Mouse (Mus musculus) myocyte (in vitro differentiated cells): ENCODE measurements at regions not wholly inside any gene's neighbourhood (a gene's known extent, or its start where the extent isn't known, plus 50 kb on each side); places are given as distances from the start of the nearest gene placed in this dataset.

Experiments
- MAX ChIP-seq: IDR thresholded peaks from one replicate; pipeline ENCODE4 v1.6.1; 2011; ENCODE audit warnings: low read depth, mild to moderate bottlenecking, control low read depth
- POLR2A ChIP-seq: IDR thresholded peaks from one replicate; pipeline ENCODE4 v1.6.1; 2011; ENCODE audit warnings: low read depth, mild to moderate bottlenecking, control low read depth, moderate library complexity; ENCODE audit not compliant: insufficient read length
- SRF ChIP-seq: IDR thresholded peaks from one replicate; pipeline ENCODE4 v1.6.1; 2011; ENCODE audit warnings: low read depth; ENCODE audit not compliant: control insufficient read depth, insufficient read length
- TCF12 ChIP-seq: IDR thresholded peaks from one replicate; pipeline ENCODE4 v1.6.1; 2011; ENCODE audit warnings: mild to moderate bottlenecking, control low read depth; ENCODE audit not compliant: poor library complexity, insufficient read depth, severe bottlenecking
- TCF3 ChIP-seq: IDR thresholded peaks from one replicate; pipeline ENCODE4 v1.6.1; 2011; ENCODE audit warnings: low read depth, control low read depth; ENCODE audit not compliant: insufficient read length

GRCm38 (mm10) chr13:82619005-82619653 lies 836.3 kb downstream of the Cetn3 start:
- no peak for TF ChIP-seq POLR2A
- TF ChIP-seq SRF, result no peak
- TF ChIP-seq TCF12, result no peak
- no peak for TF ChIP-seq MAX
- TF ChIP-seq TCF3, result no peak
